Mouse (Mus musculus) heart, postnatal 0 days (tissue): ENCODE results near the gene Rmnd5b. TPM values are rescaled to one million over a fixed set of nuclear protein-coding genes. Genes with fewer than 3 reads are reported as not detected.

Experiments
- ATAC-seq: fragments of 200-750 bp; cut with Nextera tagmentation; 2 replicates; pipeline ENCODE4 v1.8.0; 2017; ENCODE audit warnings: low read depth, moderate number of reproducible peaks, moderate library complexity; ENCODE audit not compliant: insufficient read depth
- DNase-seq: peaks from one replicate; pipeline ENCODE4 v3.0.0-alpha.2; 2016; ENCODE audit warnings: low spot score
- H3K27ac ChIP-seq: fragments of 300-500 bp; sonication (generic); 2 replicates; pipeline ENCODE4 v1.5.1; 2014; ENCODE audit warnings: low read depth, mild to moderate bottlenecking
- H3K27me3 ChIP-seq: fragments of 300-500 bp; sonication (generic); 2 replicates; pipeline ENCODE4 v1.6.1; 2014; ENCODE audit warnings: low read length, mixed read lengths; ENCODE audit not compliant: control insufficient read depth, insufficient read depth
- H3K36me3 ChIP-seq: fragments of 300-500 bp; sonication (generic); replicated peaks from 2 replicates; pipeline ENCODE4 v1.6.1; 2014; ENCODE audit warnings: low read length, mixed read lengths; ENCODE audit not compliant: control insufficient read depth, insufficient read depth
- H3K4me1 ChIP-seq: fragments of 300-500 bp; sonication (generic); 2 replicates; pipeline ENCODE4 v1.6.1; 2014; ENCODE audit warnings: antibody characterized with exemption; ENCODE audit not compliant: control insufficient read depth, insufficient read depth
- H3K4me2 ChIP-seq: fragments of 300-500 bp; sonication (generic); 2 replicates; pipeline ENCODE4 v1.6.1; 2014; ENCODE audit warnings: low read depth, mild to moderate bottlenecking, low read length, moderate library complexity
- H3K4me3 ChIP-seq: fragments of 300-500 bp; sonication (generic); 2 replicates; pipeline ENCODE4 v1.5.1; 2014; ENCODE audit warnings: low read depth, low read length
- H3K9ac ChIP-seq: fragments of 300-500 bp; sonication (generic); replicated peaks from 2 replicates; pipeline ENCODE4 v1.6.1; 2014; ENCODE audit warnings: low read depth, low read length, mixed read lengths
- H3K9me3 ChIP-seq: fragments of 300-500 bp; sonication (generic); replicated peaks from 2 replicates; pipeline ENCODE4 v1.6.1; 2016; ENCODE audit warnings: low read length; ENCODE audit not compliant: control insufficient read depth
- CTCF ChIP-seq: IDR thresholded peaks from 2 replicates; pipeline ENCODE4 v1.5.1; 2016; ENCODE audit warnings: antibody characterized with exemption, control low read depth, low read depth
- EP300 ChIP-seq: IDR thresholded peaks from 2 replicates; pipeline ENCODE4 v1.6.1; 2016; ENCODE audit warnings: antibody characterized with exemption, low read depth
- WGBS: fragments of 180-500 bp; shearing (Covaris S2); extraction: QIAGEN DNeasy Blood & Tissue Kit; methylation state at CpG from one replicate; pipeline ENCODE4 v1.1.7; 2014; 5-methylcytosine and 5-hydroxymethylcytosine counted together
- polyA plus RNA-seq: library from polyadenylated mRNA; unstranded; fragments of >200 nt; fragmentation: Nextera tagmentation; extraction: Ambion mirVana; gene quantifications from 2 replicates; pipeline ENCODE4 v1.2.1, GENCODE M21; 2015
- total RNA-seq: library from RNA; depleted of rRNA; stranded (reverse); fragments of >200 nt; gene quantifications from 2 replicates; pipeline ENCODE4 v1.2.3, GENCODE M21; 2014; ENCODE audit warnings: low replicate concordance; rRNA removed

Gene Rmnd5b
- total and polyA plus RNA-seq, 2 experiments from 2014 or later, result 30.0 to 54.3 TPM

DNA sequence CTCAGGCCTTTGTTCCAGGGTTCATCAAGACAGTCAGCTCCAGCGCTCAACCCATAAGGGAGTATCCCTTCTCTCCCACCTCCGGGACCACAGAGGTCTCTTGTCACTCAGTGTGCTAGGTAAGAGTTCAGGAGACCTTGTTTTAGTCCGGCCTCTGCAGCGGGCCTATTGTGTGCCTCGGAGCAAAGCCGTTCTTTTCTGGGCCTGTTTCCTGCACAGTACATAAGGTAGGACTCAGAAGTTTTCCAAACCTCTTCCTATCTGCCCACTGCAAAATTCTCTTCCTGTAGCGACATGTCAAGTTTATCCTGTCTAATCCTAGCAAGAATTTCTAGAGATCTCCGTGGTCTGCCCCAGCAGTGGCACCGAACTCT lies 51.7 kb downstream of the Rmnd5b start:
- WGBS, result 17% methylated on average over 9 of the region's 9 CpGs
- H3K27ac ChIP-seq, result peak overlapping the region; percentile 92
- H3K4me3 ChIP-seq, result peak overlapping the region; percentile 78
- TF ChIP-seq EP300, result no peak
- no peak for TF ChIP-seq CTCF
- peak overlapping the region; percentile 82 for H3K4me2 ChIP-seq
- H3K9me3 ChIP-seq, result no peaks in the 10 kb centered on the region
- peaks cover 25% of the 10 kb centered on the region for H3K4me1 ChIP-seq
- peak; percentile 19 for ATAC-seq
- peaks cover 26% of the 10 kb centered on the region for H3K36me3 ChIP-seq
- no peaks in the 10 kb centered on the region for H3K27me3 ChIP-seq
- DNase-seq, result peak; percentile 31
- peak overlapping the region; percentile 82 for H3K9ac ChIP-seq

DNA sequence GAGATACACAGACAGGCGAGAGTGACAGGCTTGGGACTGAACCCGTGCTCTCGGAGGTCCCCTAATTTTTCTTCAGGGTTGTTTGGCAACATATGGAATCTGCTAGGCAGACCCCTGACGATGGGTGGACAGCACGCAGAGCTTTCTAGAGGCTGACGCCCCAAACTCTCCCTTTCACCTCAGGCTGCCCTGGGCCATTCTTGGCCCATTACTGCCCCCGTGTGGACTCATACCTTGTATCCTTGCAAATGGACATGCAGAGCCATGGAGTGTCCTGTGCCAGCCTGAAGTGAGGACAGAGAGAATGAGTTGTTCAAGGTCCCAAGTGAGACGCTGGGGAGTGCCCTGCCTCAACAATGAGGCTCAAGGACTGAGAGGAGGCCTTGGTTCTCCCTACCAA lies 53.0 kb downstream of the Rmnd5b start:
- no peak overlapping the region for H3K4me2 ChIP-seq
- peak; percentile 63 for DNase-seq
- H3K36me3 ChIP-seq, result peaks cover 13% of the 10 kb centered on the region
- TF ChIP-seq EP300, result no peak
- peak; percentile 73 for TF ChIP-seq CTCF
- no peak overlapping the region for H3K4me3 ChIP-seq
- no peaks in the 10 kb centered on the region for H3K27me3 ChIP-seq
- no peaks in the 10 kb centered on the region for H3K9me3 ChIP-seq
- H3K27ac ChIP-seq, result no peak overlapping the region
- peaks cover 25% of the 10 kb centered on the region for H3K4me1 ChIP-seq
- no peak overlapping the region for H3K9ac ChIP-seq
- no peak for ATAC-seq
- WGBS, result 19% methylated on average over 8 of the region's 8 CpGs

- Histone ChIP-seq H3K9ac (no peak overlapping the region), H3K27me3 (no peaks in the 10 kb centered on the region), H3K9me3 (no peaks in the 10 kb centered on the region), H3K27ac (no peak overlapping the region), H3K36me3 (no peaks in the 10 kb centered on the region), H3K4me1 (peaks cover 10% of the 10 kb centered on the region), H3K4me2 (no peak overlapping the region), H3K4me3 (no peak overlapping the region)
- no peak for TF ChIP-seq CTCF
- TF ChIP-seq EP300, result no peak
- DNase-seq (no peak), ATAC-seq (no peak)
- 59% methylated on average over 4 of the region's 4 CpGs for WGBS
Measured at GRCm38 (mm10) chr11:51579024-51579423, 56.7 kb downstream of the Rmnd5b start.

DNA sequence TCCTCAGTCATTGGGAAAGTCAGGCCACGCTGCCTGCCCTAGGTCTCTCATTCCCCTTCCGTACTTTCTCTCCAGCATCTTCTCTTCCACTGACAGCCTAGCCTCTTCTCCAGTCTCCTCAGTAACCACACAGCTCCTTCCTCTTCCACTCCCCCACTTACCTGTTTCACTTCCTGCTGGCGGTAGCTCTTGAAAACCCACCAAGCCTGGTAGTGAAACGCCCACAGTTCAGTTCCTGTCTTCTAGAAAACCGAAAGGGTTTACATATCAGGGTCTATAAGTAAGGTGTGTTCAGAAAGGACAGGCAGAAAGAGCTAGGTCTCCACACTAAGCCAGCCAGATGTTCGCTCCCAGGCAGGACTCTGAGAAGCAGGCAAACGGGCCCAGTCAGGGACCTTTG lies 58.1 kb downstream of the Rmnd5b start:
- no peaks in the 10 kb centered on the region for H3K36me3 ChIP-seq
- H3K9ac ChIP-seq, result no peak overlapping the region
- WGBS, result 75% methylated on average over 7 of the region's 7 CpGs
- H3K27ac ChIP-seq, result no peak overlapping the region
- TF ChIP-seq CTCF (no peak), EP300 (no peak)
- no peak overlapping the region for H3K4me3 ChIP-seq
- no peak for DNase-seq
- H3K4me1 ChIP-seq, result no peaks in the 10 kb centered on the region
- H3K9me3 ChIP-seq, result no peaks in the 10 kb centered on the region
- H3K27me3 ChIP-seq, result no peaks in the 10 kb centered on the region
- no peak overlapping the region for H3K4me2 ChIP-seq
- ATAC-seq, result no peak

- no peaks in the 10 kb centered on the region for H3K9me3 ChIP-seq
- H3K36me3 ChIP-seq, result no peaks in the 10 kb centered on the region
- no peaks in the 10 kb centered on the region for H3K27me3 ChIP-seq
- no peak overlapping the region for H3K4me3 ChIP-seq
- H3K4me1 ChIP-seq, result no peaks in the 10 kb centered on the region
- H3K27ac ChIP-seq, result no peak overlapping the region
- ATAC-seq, result no peak
- no peak overlapping the region for H3K9ac ChIP-seq
- H3K4me2 ChIP-seq, result no peak overlapping the region
- DNase-seq, result no peak
- WGBS, result 79% methylated on average over 4 of the region's 4 CpGs
- TF ChIP-seq CTCF (no peak), EP300 (no peak)
Measured at GRCm38 (mm10) chr11:51576454-51576853, 59.2 kb downstream of the Rmnd5b start.

Other genes starting within 250 kb of the Rmnd5b start
- gene Phykpl, start 51.1 kb downstream of the Rmnd5b start, total RNA-seq, result 14.5 and 35.2 TPM in 2 replicates
- gene Phykpl, start 51.1 kb downstream of the Rmnd5b start, polyA plus RNA-seq, result 12.7 and 13.9 TPM in 2 replicates
- gene Hnrnpab, start 29.0 kb downstream of the Rmnd5b start, total RNA-seq, result 136 and 225 TPM in 2 replicates
- 156 and 159 TPM in 2 replicates for gene Hnrnpab, start 29.0 kb downstream of the Rmnd5b start, polyA plus RNA-seq
- gene Nhp2, start 16.2 kb downstream of the Rmnd5b start, total RNA-seq, result 34.1 and 58.2 TPM in 2 replicates
- 59.7 and 61.4 TPM in 2 replicates for gene Nhp2, start 16.2 kb downstream of the Rmnd5b start, polyA plus RNA-seq
- gene N4bp3, start 14.9 kb upstream of the Rmnd5b start, total RNA-seq, result 31.2 and 34.8 TPM in 2 replicates
- gene N4bp3, start 14.9 kb upstream of the Rmnd5b start, polyA plus RNA-seq, result 18.1 and 20.2 TPM in 2 replicates
- 0.08 and 0.58 TPM in 2 replicates for gene D930048N14Rik, start 15.1 kb upstream of the Rmnd5b start, total RNA-seq
- 0.74 and 0.78 TPM in 2 replicates for gene D930048N14Rik, start 15.1 kb upstream of the Rmnd5b start, polyA plus RNA-seq
- 28.4 and 45.5 TPM in 2 replicates for gene 0610009B22Rik, start 53.0 kb upstream of the Rmnd5b start, total RNA-seq
- gene 0610009B22Rik, start 53.0 kb upstream of the Rmnd5b start, polyA plus RNA-seq, result 93.0 and 106 TPM in 2 replicates
- 8.3 and 11.8 TPM in 2 replicates for gene Sec24a, start 127.7 kb upstream of the Rmnd5b start, total RNA-seq
- 6.2 and 7.3 TPM in 2 replicates for gene Sec24a, start 127.7 kb upstream of the Rmnd5b start, polyA plus RNA-seq
- 124 and 134 TPM in 2 replicates for gene Sar1b, start 127.8 kb upstream of the Rmnd5b start, total RNA-seq
- gene Sar1b, start 127.8 kb upstream of the Rmnd5b start, polyA plus RNA-seq, result 194 and 196 TPM in 2 replicates
- 1.9 and 2.3 TPM in 2 replicates for gene Jade2, start 221.8 kb upstream of the Rmnd5b start, total RNA-seq
- 0.60 and 0.72 TPM in 2 replicates for gene Jade2, start 221.8 kb upstream of the Rmnd5b start, polyA plus RNA-seq